Mouse (Mus musculus) cerebellum, adult 2 months (tissue): ENCODE results near the gene E130308A19Rik.

Experiments used
- CTCF ChIP-seq: fragments of 200-500 bp; IDR thresholded peaks from 2 replicates; pipeline ENCODE4 v1.5.1; 2011; ENCODE audit warnings: low read depth, mild to moderate bottlenecking, control low read depth, low read length, moderate library complexity, borderline replicate concordance; ENCODE audit not compliant: insufficient read depth
- POLR2A ChIP-seq: fragments of 200-500 bp; IDR thresholded peaks from 2 replicates; pipeline ENCODE4 v1.6.1; 2011; ENCODE audit warnings: low read length, control low read depth, borderline replicate concordance; ENCODE audit not compliant: insufficient read depth

GRCm38 (mm10) chr4:59625998-59626910 lies at the start of gene E130308A19Rik:
- TF ChIP-seq POLR2A (peak; percentile 28; the same call in 1 of the 2 replicates), CTCF (no peak)
